Mouse (Mus musculus) cerebellum, adult 2 months (tissue): ENCODE results near the gene Gmpr. TPM values are rescaled to one million over a fixed set of nuclear protein-coding genes. Genes with fewer than 3 reads are reported as not detected.

Experiments
- DNase-seq, 2 experiments: peaks; one replicate each; pipeline ENCODE4 v3.0.0; 2021
- H3K27ac ChIP-seq: fragments of 200-500 bp; 2 replicates; pipeline ENCODE4 v1.5.1; 2012; ENCODE audit warnings: low read length, control low read depth, inconsistent platforms; ENCODE audit not compliant: insufficient read depth
- H3K27me3 ChIP-seq: fragments of 200-500 bp; 2 replicates; pipeline ENCODE4 v1.6.1; 2012; ENCODE audit warnings: inconsistent platforms, mild to moderate bottlenecking, low read length, moderate library complexity; ENCODE audit not compliant: control insufficient read depth, insufficient read depth
- H3K4me1 ChIP-seq: fragments of 200-500 bp; 2 replicates; pipeline ENCODE4 v1.6.1; 2011; ENCODE audit warnings: low read length; ENCODE audit not compliant: control insufficient read depth, insufficient read depth
- H3K4me3 ChIP-seq: fragments of 200-500 bp; replicated peaks from 2 replicates; pipeline ENCODE3; 2011; ENCODE audit warnings: mild to moderate bottlenecking, low read depth, low read length, control low read depth; ENCODE audit not compliant: insufficient read depth
- CTCF ChIP-seq: fragments of 200-500 bp; IDR thresholded peaks from 2 replicates; pipeline ENCODE4 v1.5.1; 2011; ENCODE audit warnings: low read depth, mild to moderate bottlenecking, control low read depth, low read length, moderate library complexity, borderline replicate concordance; ENCODE audit not compliant: insufficient read depth
- POLR2A ChIP-seq: fragments of 200-500 bp; IDR thresholded peaks from 2 replicates; pipeline ENCODE4 v1.6.1; 2011; ENCODE audit warnings: low read length, control low read depth, borderline replicate concordance; ENCODE audit not compliant: insufficient read depth
- WGBS: fragments of 180-500 bp; shearing (Covaris S2); methylation state at CpG from one replicate; pipeline ENCODE4 v1.1.7; 2018; 5-methylcytosine and 5-hydroxymethylcytosine counted together
- polyA plus RNA-seq: library from polyadenylated mRNA; depleted of rRNA; stranded (reverse); fragments of >200 nt; gene quantifications from 2 replicates; pipeline ENCODE4 v1.2.3, GENCODE M21; 2012

Gmpr gene
- polyA plus RNA-seq, 1 experiment = 69.1 TPM

GRCm38 (mm10) chr13:45537110-45537509 lies 29.9 kb downstream of the Gmpr start:
- Histone ChIP-seq H3K4me3 (no peak overlapping the region), H3K27ac (no peak overlapping the region), H3K27me3 (no peaks in the 10 kb centered on the region), H3K4me1 (peaks cover 11% of the 10 kb centered on the region)
- no peak for DNase-seq
- 80% methylated on average over 9 of the region's 9 CpGs for WGBS
- TF ChIP-seq CTCF (no peak), POLR2A (no peak)

- WGBS = 19% methylated on average over 9 of the region's 9 CpGs
- DNase-seq = no peak
- Histone ChIP-seq H3K4me3 (peak overlapping the region; percentile 16), H3K27ac (peak overlapping the region; percentile 82), H3K27me3 (no peaks in the 10 kb centered on the region), H3K4me1 (peaks cover 11% of the 10 kb centered on the region)
- TF ChIP-seq CTCF (no peak), POLR2A (no peak)
Observed at GRCm38 (mm10) chr13:45538091-45538490, 30.8 kb downstream of the Gmpr start.

GRCm38 (mm10) chr13:45538532-45539204 lies 31.4 kb downstream of the Gmpr start:
- 7% methylated on average over 10 of the region's 10 CpGs for WGBS
- peaks cover 11% of the 10 kb centered on the region for H3K4me1 ChIP-seq
- DNase-seq = peak; percentile 90 to 92
- peak overlapping the region; percentile 83 for H3K27ac ChIP-seq
- TF ChIP-seq POLR2A (peak; percentile 42; the same call in 1 of the 2 replicates), CTCF (peak; percentile 96)
- peak overlapping the region; percentile 49 for H3K4me3 ChIP-seq
- H3K27me3 ChIP-seq = no peaks in the 10 kb centered on the region

- peaks cover 11% of the 10 kb centered on the region for H3K4me1 ChIP-seq
- no peaks in the 10 kb centered on the region for H3K27me3 ChIP-seq
- WGBS = under 1% methylated on average over 10 of the region's 10 CpGs
- H3K27ac ChIP-seq = peak overlapping the region; percentile 83
- TF ChIP-seq POLR2A (no peak), CTCF (peak; percentile 96)
- DNase-seq = peak; percentile 86 to 89
- H3K4me3 ChIP-seq = peak overlapping the region; percentile 49
Observed at GRCm38 (mm10) chr13:45539205-45539568, 31.9 kb downstream of the Gmpr start.

- H3K27me3 ChIP-seq = no peaks in the 10 kb centered on the region
- no peak overlapping the region for H3K4me3 ChIP-seq
- H3K27ac ChIP-seq = no peak overlapping the region
- no peaks in the 10 kb centered on the region for H3K4me1 ChIP-seq
- TF ChIP-seq CTCF = no peak
- no peak for TF ChIP-seq POLR2A
- no peak for DNase-seq
- 84% methylated on average over 13 of the region's 13 CpGs for WGBS
Observed at GRCm38 (mm10) chr13:45545974-45546373, 38.7 kb downstream of the Gmpr start.

GRCm38 (mm10) chr13:45546946-45547345 lies 39.7 kb downstream of the Gmpr start:
- no peak for DNase-seq
- H3K4me1 ChIP-seq = no peaks in the 10 kb centered on the region
- no peak overlapping the region for H3K27ac ChIP-seq
- no peaks in the 10 kb centered on the region for H3K27me3 ChIP-seq
- WGBS = 88% methylated on average over 4 of the region's 4 CpGs
- H3K4me3 ChIP-seq = no peak overlapping the region
- TF ChIP-seq POLR2A (no peak), CTCF (no peak)

GRCm38 (mm10) chr13:45547549-45547948 lies 40.3 kb downstream of the Gmpr start:
- TF ChIP-seq POLR2A (no peak), CTCF (no peak)
- H3K27ac ChIP-seq = no peak overlapping the region
- no peaks in the 10 kb centered on the region for H3K4me1 ChIP-seq
- H3K27me3 ChIP-seq = no peaks in the 10 kb centered on the region
- 89% methylated on average over 5 of the region's 5 CpGs for WGBS
- no peak overlapping the region for H3K4me3 ChIP-seq
- DNase-seq = no peak

GRCm38 (mm10) chr13:45553674-45554073 lies 46.4 kb downstream of the Gmpr start:
- DNase-seq = no peak
- WGBS = 41% methylated on average over 7 of the region's 7 CpGs
- Histone ChIP-seq H3K27me3 (no peaks in the 10 kb centered on the region), H3K4me1 (no peaks in the 10 kb centered on the region), H3K27ac (no peak overlapping the region), H3K4me3 (no peak overlapping the region)
- TF ChIP-seq POLR2A (no peak), CTCF (no peak)
